In the genomic region with DNA sequence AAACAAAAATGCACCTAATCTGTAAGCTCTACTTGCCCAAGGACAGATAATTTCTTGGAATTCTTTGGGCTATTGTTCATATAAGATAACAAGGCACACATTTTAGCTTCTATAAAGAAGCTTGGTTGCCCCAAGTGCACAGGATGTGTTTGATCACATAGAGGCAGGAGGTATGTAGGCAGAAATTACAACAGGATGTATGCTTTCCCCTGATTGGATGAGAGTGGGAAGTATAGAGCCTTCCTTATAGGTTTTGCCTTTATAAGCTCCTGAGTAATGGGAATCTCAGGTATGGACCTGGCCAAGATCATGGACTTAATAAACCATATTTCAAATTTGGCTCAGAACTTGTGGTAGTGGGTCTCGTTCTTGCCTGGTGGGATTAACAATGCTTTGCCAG, we compare ENCODE assay signal across 26 mouse cellular contexts.
"Had no signal": no experiment of that assay in that cellular context is flagged by ENCODE, and none has a peak within 500 bp of the region (broad histone marks: within the 10 kb centered on the region; RNA-seq: fewer than 3 reads in every experiment).

No protein-coding gene starts in this region.

- H3K27me3 ChIP-seq: heart, embryonic 13.5 days; heart, embryonic 15.5 days; hindbrain, embryonic 13.5 days; hindbrain, embryonic 15.5 days; intestine, embryonic 15.5 days; limb, embryonic 13.5 days; limb, embryonic 15.5 days; liver, embryonic 13.5 days; liver, embryonic 15.5 days had no signal

- H3K36me3 ChIP-seq: heart, embryonic 13.5 days; heart, embryonic 15.5 days; hindbrain, embryonic 13.5 days; intestine, embryonic 15.5 days; limb, embryonic 13.5 days; liver, embryonic 13.5 days; liver, embryonic 15.5 days had no signal

- H3K4me2 ChIP-seq: heart, embryonic 11.5 days; heart, embryonic 13.5 days; heart, embryonic 15.5 days; hindbrain, embryonic 13.5 days; hindbrain, embryonic 15.5 days; intestine, embryonic 15.5 days; limb, embryonic 13.5 days; limb, embryonic 15.5 days; liver, embryonic 13.5 days; liver, embryonic 15.5 days had no signal

- H3K4me3 ChIP-seq: gastrocnemius, adult 2 months; heart, adult 2 months; heart, embryonic 13.5 days; heart, embryonic 15.5 days; hindbrain, embryonic 13.5 days; hindbrain, embryonic 15.5 days; intestine, embryonic 15.5 days; layer of hippocampus, adult 2 months; left cerebral cortex, adult 2 months; limb, embryonic 13.5 days; limb, embryonic 15.5 days; liver, embryonic 13.5 days; liver, embryonic 15.5 days had no signal

- ATAC-seq: hindbrain, postnatal 0 days; intestine, embryonic 15.5 days; intestine, postnatal 0 days had no signal

- H3K4me1 ChIP-seq: hindbrain, embryonic 13.5 days; hindbrain, embryonic 15.5 days; intestine, embryonic 15.5 days; liver, embryonic 13.5 days; liver, embryonic 15.5 days had no signal

- H3K27ac ChIP-seq: gastrocnemius, adult 2 months; heart, adult 2 months; heart, embryonic 13.5 days; heart, embryonic 15.5 days; hindbrain, embryonic 13.5 days; hindbrain, embryonic 15.5 days; hindbrain, postnatal 0 days; intestine, embryonic 15.5 days; layer of hippocampus, adult 2 months; left cerebral cortex, adult 2 months; limb, embryonic 13.5 days; limb, embryonic 15.5 days; liver, embryonic 13.5 days; liver, embryonic 15.5 days had no signal

- H3K9ac ChIP-seq: heart, embryonic 13.5 days; heart, embryonic 15.5 days; hindbrain, embryonic 13.5 days; hindbrain, embryonic 15.5 days; intestine, embryonic 15.5 days; limb, embryonic 13.5 days; limb, embryonic 15.5 days; liver, embryonic 13.5 days; liver, embryonic 15.5 days had no signal

- DNase-seq: gastrocnemius, adult 2 months; gastrocnemius, postnatal 10 days; gastrocnemius, postnatal 25 days; heart, adult 2 months; heart, postnatal 14 days; heart, postnatal 36 days; kidney, adult 18-20 months; kidney, adult 8-10 months; kidney, postnatal 10 days; kidney, postnatal 25 days; kidney, postnatal 4 days; left cerebral cortex, postnatal 4 days; liver, embryonic 13.5 days had no signal

- H3K9me3 ChIP-seq: heart, embryonic 13.5 days; heart, embryonic 15.5 days; hindbrain, embryonic 13.5 days; hindbrain, embryonic 15.5 days; intestine, embryonic 15.5 days; limb, embryonic 13.5 days; limb, embryonic 15.5 days; liver, embryonic 13.5 days; liver, embryonic 15.5 days had no signal
